Mouse (Mus musculus): ENCODE measurements around the gene C9orf72. TPM values are rescaled to one million over a fixed set of nuclear protein-coding genes. Genes with fewer than 3 reads are reported as not detected.

Gene C9orf72
- polyA plus RNA-seq, 1 experiment from 2014 or later, result 34.2 TPM

- Histone ChIP-seq H3K79me2 (ENCODE audit: inconsistent target) (no peaks in the 10 kb centered on the region), H3K4me3 (ENCODE audit: inconsistent target) (no peak overlapping the region), H3K27ac (no peak overlapping the region), H3K36me3 (ENCODE audit: inconsistent target) (no peaks in the 10 kb centered on the region)
- 49% methylated on average over 11 of the region's 11 CpGs for WGBS (ENCODE audit: missing documents)
Measured at GRCm38 (mm10) chr4:35157815-35158214, 68.2 kb downstream of the C9orf72 start.

DNA sequence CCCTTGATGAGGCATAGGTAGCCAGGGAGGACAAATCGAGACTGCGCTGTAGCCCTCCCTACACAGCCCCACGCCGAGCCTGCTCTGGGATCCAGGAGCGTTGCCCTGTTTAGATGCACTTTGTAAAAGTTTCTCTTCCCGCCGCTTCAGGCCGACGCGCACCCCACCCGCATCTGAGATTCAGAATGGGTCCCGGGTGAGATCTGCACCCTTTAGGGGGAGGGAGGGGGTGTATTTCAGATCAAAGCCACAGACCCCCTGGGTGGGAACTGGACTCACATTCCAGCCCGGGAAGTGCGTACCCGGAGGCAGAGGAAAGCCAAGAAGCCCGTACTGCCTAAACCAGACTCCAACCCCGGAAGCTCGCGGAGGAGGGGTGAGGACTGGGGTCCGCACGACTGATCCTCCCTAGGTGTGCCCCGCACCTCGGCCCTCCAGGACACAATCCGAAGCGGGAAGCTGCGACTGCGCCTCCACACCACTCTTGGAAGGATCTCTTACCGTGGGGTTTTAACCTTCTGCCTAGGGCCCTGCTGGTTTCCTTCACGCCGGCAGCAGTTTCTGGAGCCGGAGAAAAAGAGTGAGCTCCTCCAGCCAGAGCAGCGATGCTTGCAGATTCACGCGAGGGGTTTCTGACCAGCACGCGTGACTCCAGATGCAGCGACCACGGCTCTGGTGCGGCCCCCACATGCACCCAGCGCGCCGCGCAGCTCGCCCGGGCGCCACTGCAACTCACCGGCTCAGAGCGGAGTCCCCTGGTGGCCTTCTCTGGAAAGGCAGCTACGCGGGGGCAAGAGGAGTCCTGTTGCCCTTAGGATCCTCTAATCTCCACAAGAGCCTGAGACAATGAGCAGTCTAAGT is 69.0 kb downstream of the C9orf72 start, which contains the start of gene Mob3b:
TSS of gene Mob3b (minus strand) at position 734 of the 861 bp plus-strand sequence.
- peak within 1 kb of the TSS; percentile 76 for H3K4me3 ChIP-seq (ENCODE audit: inconsistent target)
- no peaks in the 10 kb centered on the region for H3K36me3 ChIP-seq (ENCODE audit: inconsistent target)
- no peaks in the 10 kb centered on the region for H3K79me2 ChIP-seq (ENCODE audit: inconsistent target)
- WGBS (ENCODE audit: missing documents), result 1% methylated on average over 50 of the region's 50 CpGs
- H3K27ac ChIP-seq, result 0 out of 2 replicates have a peak within 1 kb of the TSS, but pooled peaks have one; percentile 7

GRCm38 (mm10) chr4:35156149-35156611 is 69.8 kb downstream of the C9orf72 start:
- H3K27ac ChIP-seq, result no peak overlapping the region
- WGBS (ENCODE audit: missing documents), result 2% methylated on average over 26 of the region's 26 CpGs

DNA sequence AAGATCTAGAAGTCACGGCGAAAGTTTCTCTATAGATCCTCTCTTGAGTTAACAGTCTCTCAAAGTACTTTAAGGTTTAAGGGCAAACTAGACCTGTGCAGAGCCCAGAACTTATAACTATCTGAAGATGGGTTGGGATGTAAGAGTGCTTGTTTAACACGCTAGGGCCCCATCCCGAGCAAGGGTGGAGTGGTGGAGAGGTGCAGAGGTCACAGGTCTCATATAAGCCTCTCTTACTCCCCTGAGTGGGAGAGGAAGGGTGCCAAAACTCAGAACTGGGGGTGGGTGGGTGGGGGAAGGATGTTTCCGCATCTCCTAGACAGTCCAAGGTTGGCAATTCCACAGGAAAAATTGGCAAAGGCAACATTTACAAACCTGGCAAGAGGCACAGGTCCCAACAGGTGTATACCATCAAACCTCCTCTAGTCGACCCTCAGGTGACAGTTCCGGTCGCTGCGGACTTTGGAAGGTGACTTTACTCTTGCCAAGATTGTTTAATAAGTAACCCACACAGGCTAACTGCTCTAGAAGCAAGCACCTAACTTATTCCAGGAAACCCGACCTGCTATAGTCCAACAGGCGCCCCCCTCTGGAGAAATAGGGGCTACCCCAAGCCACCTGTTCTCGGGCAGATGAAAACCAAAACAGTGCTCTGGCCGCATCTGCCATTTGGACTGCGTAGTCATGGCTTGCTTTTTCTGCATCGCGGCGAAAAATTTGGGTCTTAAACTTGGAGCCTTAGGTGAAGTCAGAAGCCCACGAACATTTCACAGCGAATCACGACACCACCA is 70.6 kb downstream of the C9orf72 start:
- Histone ChIP-seq H3K79me2 (ENCODE audit: inconsistent target) (no peaks in the 10 kb centered on the region), H3K36me3 (ENCODE audit: inconsistent target) (no peaks in the 10 kb centered on the region), H3K27ac (no peak overlapping the region), H3K4me3 (ENCODE audit: inconsistent target) (peak overlapping the region; percentile 76)
- 39% methylated on average over 18 of the region's 20 CpGs for WGBS (ENCODE audit: missing documents)

More at GRCm38 (mm10) chr4:35156149-35156611, 69.8 kb downstream of the C9orf72 start:
- peak overlapping the region; percentile 76 for H3K4me3 ChIP-seq (ENCODE audit: inconsistent target)
- no peaks in the 10 kb centered on the region for H3K36me3 ChIP-seq (ENCODE audit: inconsistent target)
- no peaks in the 10 kb centered on the region for H3K79me2 ChIP-seq (ENCODE audit: inconsistent target)

- no peaks in the 10 kb centered on the region for H3K79me2 ChIP-seq (ENCODE audit: inconsistent target)
- no peak overlapping the region for H3K27ac ChIP-seq
- 91% methylated on average over 3 of the region's 3 CpGs for WGBS (ENCODE audit: missing documents)
- H3K36me3 ChIP-seq (ENCODE audit: inconsistent target), result no peaks in the 10 kb centered on the region
- H3K4me3 ChIP-seq (ENCODE audit: inconsistent target), result no peak overlapping the region
Measured at GRCm38 (mm10) chr4:35154051-35154450, 71.9 kb downstream of the C9orf72 start.

DNA sequence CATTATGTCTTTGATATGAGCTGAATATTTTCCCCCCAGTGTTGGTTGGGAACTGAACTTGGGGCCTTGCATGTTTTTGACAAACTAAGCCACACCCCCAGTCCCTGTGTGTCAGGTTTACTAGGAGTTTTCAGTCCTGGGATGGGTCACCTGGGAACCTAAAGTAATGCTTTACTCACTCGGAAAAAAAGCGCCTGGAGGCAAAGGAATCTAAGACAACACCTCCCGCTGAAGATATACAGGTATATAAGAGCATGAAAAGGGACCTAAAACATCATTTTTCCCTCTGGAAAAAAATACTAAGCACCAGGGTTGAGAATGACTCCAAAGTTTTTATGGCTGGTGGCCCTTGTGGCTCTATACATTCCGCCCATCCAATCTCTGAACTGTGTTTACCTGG is 74.2 kb downstream of the C9orf72 start, which contains the start of gene Ifnk:
TSS of gene Ifnk (plus strand) at position 301 of the 400 bp plus-strand sequence.
- H3K79me2 ChIP-seq (ENCODE audit: inconsistent target), result no peaks in the 10 kb centered on the region
- H3K27ac ChIP-seq, result no peak within 1 kb of the TSS
- 94% methylated on average over 4 of the region's 4 CpGs for WGBS (ENCODE audit: missing documents)
- H3K4me3 ChIP-seq (ENCODE audit: inconsistent target), result no peak within 1 kb of the TSS
- no peaks in the 10 kb centered on the region for H3K36me3 ChIP-seq (ENCODE audit: inconsistent target)

DNA sequence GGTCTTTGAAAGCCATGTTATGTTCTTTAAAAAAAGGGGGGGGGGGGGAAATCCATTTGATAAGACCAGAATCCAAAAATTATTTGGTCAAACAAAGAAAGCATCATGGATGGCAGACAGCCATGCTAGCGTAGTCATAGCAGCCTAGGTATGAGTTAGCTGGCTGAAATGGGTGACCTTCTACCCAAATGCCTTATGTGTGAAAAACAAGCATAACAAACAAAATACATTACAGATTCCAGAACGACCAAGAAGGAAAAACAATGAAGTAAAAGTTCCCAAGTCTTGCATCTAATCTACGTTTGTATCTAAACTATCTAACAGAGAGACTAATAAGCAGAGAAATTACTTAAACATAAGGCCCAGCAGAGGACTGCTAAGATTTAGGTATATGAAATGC is 75.3 kb downstream of the C9orf72 start:
- 92% methylated on average over 3 of the region's 3 CpGs for WGBS (ENCODE audit: missing documents)
- Histone ChIP-seq H3K27ac (no peak overlapping the region), H3K36me3 (ENCODE audit: inconsistent target) (no peaks in the 10 kb centered on the region), H3K79me2 (ENCODE audit: inconsistent target) (no peaks in the 10 kb centered on the region), H3K4me3 (ENCODE audit: inconsistent target) (no peak overlapping the region)

DNA sequence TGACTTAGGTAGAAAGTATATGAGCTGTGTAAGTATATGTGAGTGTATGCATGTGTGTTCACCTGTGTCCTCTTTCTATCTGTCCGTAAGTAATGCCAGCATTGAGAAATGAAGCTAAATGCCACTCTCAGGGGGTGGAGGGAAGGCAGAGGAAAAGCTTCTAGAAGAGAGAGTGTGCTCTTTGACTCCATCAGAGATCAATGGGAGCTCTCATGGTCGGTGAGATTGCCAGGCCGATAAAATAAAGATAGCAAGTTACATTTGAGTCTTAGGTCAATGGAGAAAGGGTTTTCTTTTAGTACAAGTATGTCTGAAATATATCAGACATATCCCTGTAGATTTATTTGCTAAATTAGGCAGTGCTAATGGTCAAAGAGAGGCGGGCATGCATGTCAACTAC is 77.6 kb downstream of the C9orf72 start:
- no peak overlapping the region for H3K27ac ChIP-seq
- WGBS (ENCODE audit: missing documents), result 93% methylated on average over 4 of the region's 4 CpGs
- no peaks in the 10 kb centered on the region for H3K36me3 ChIP-seq (ENCODE audit: inconsistent target)
- H3K4me3 ChIP-seq (ENCODE audit: inconsistent target), result no peak overlapping the region
- no peaks in the 10 kb centered on the region for H3K79me2 ChIP-seq (ENCODE audit: inconsistent target)

DNA sequence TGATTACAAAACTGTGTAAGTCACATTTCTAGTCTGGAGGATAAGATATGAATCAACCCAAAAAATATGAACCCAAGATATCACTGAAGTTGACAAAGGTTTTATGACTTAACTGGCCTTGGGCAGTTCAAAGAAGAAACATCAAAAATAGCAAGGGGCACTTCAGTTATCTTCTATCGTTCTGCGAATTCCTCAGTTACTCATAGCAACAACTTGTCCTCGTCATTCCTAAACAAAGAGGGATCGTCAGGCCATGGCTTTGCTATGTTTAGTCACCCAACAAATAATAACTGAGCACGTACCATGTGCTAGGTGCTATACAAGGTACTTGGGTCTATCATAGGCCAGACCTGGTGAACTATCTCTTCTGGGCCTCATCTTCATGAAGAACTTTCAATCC is 79.4 kb downstream of the C9orf72 start:
- H3K27ac ChIP-seq, result no peak overlapping the region

DNA sequence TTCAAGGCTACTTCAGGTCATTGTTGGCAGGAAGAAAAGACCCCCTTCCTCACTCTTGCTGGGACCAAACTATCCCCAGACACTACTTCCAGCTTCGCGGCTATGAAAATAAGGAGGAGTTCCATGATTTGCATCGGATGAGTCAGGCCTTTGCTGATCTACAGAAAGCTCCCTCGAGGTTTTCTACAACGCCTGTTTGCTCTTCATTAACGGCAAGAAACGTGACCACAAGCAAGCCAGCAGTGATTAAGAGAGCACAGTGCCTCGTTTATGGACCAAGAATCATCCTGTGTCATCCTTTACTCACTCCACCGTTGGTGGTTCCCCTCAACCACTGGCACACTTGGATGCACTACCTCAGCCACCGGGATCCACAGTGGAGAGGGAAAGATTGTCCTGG is 80.2 kb downstream of the C9orf72 start:
- H3K27ac ChIP-seq, result no peak overlapping the region
- WGBS (ENCODE audit: missing documents), result 93% methylated on average over 10 of the region's 10 CpGs
- no peak overlapping the region for H3K4me3 ChIP-seq (ENCODE audit: inconsistent target)
- no peaks in the 10 kb centered on the region for H3K36me3 ChIP-seq (ENCODE audit: inconsistent target)
- H3K79me2 ChIP-seq (ENCODE audit: inconsistent target), result no peaks in the 10 kb centered on the region

More for the DNA sequence above, 79.4 kb downstream of the C9orf72 start:
- Histone ChIP-seq H3K36me3 (ENCODE audit: inconsistent target) (no peaks in the 10 kb centered on the region), H3K79me2 (ENCODE audit: inconsistent target) (no peaks in the 10 kb centered on the region), H3K4me3 (ENCODE audit: inconsistent target) (no peak overlapping the region)
- WGBS (ENCODE audit: missing documents), result 95% methylated on average over 5 of the region's 5 CpGs

DNA sequence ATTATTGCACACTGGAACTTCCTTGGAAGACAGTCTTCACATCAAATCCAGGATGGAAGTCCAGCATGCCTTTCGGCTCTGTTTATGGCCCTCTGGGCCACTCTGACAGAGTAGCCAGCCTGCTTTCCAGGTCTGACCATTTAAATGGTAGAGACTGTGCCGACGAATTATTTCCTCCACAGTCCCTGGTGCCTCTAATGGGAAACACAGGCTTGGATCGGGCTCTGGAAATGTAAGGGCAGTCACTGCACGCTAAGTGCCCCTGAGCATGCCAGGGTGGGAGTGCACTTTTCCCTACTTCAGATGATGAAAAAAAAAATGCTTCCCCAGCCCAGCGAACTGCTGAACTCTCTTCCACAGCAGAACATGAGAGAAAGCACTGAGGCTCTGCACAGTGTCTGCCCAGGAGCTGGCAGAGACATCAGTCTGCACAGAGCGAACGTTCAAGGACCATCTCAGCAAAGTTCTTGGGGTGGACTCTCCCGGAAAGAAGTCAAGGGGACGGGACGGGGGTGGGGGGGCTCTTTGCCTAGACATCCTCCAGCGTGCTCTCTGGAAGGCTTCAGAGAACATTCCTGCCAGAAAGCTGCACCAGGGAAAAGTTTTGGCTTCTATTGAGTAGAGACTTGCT is 82.4 kb downstream of the C9orf72 start:
- Histone ChIP-seq H3K79me2 (ENCODE audit: inconsistent target) (no peaks in the 10 kb centered on the region), H3K4me3 (ENCODE audit: inconsistent target) (no peak overlapping the region), H3K27ac (no peak overlapping the region), H3K36me3 (ENCODE audit: inconsistent target) (no peaks in the 10 kb centered on the region)
- 97% methylated on average over 12 of the region's 12 CpGs for WGBS (ENCODE audit: missing documents)

Other genes starting within 250 kb of the C9orf72 start
- gene Ifnk, start 74.1 kb downstream of the C9orf72 start, polyA plus RNA-seq (2018), result not detected in 3 replicates
- gene Mob3b, start 68.7 kb downstream of the C9orf72 start, polyA plus RNA-seq (2018), result 1.3 to 1.4 TPM (median 1.3 TPM) in 3 replicates